Mouse (Mus musculus): Measurements from ENCODE around the gene Trmt1l. TPM values are rescaled to one million over a fixed set of nuclear protein-coding genes. Genes with fewer than 3 reads are reported as not detected.

Trmt1l gene
- total RNA-seq, 4 experiments from 2014 or later = 27.5 to 29.1 (median 28.5) TPM

DNA sequence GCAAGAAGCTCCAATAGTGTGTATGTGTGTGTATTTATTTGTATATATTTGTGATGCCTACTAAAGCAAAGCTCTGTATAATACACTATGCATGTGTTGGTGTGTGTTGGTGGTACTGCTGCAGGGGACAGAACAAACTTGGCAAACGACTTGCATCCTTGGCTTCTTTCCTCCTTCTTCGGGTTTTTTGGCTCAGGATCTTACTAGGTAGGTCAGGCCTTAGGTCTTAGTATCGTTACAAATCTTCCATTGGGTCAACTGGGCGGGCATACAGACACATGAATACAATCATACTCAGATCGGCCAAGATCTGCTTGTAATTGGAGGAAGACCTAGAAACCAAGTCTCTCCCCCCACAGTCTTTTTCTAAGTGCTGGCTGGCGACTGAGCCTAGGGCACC is 66.4 kb downstream of the Trmt1l start:
- no peak for DNase-seq (ENCODE audit: low spot score in 2 of 2)

DNA sequence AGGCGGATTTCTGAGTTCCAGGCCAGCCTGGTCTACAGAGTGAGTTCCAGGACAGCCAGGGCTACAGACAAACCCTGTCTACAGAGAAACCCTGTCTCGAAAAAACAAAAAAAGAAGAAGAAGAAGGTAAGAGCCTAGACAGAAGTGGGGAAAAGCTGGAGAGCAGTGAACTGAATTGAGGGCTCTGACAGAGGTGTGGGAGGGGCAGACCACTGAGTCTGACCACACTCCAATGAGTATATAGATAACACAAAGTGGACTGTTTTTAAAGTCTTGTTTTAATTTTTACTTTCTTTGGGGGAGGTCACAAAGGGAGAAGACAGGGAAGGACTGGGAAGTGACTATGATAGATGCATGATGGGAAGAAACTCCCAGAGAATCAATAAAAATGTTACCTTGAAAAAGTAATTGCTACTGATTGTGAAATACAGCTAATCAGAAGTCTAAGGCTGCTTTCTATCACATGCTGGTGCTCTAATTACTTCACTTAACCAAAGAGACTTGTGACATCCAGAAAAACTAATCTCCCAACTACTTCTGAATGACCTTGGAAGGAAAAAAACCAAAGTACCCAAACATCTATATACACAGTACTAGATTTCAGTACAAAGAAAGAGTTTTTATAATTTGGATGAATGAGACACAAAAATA is 67.4 kb downstream of the Trmt1l start:
- DNase-seq (ENCODE audit: low spot score in 2 of 2) = no peak

DNA sequence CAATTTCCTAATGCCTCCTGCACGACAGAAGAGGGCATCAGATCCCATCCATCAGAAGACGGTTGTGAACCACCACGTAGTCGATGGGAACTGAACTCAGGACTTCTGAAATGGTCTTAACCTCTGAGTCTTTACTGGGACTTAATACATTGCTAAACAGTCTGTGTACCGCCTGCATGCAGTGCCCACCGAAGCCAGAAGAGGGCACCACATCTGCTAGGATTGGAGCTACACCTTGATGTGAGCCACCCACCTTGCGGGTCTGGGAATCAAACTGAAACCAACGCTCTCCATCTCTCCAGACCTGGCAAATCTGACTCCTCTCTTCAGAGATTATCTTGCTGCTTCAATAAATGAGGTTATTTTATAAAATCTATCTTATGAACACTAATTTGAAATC is 68.7 kb downstream of the Trmt1l start:
- DNase-seq (ENCODE audit: low spot score in 2 of 2) = no peak

GRCm38 (mm10) chr1:151497942-151498341 is 69.6 kb downstream of the Trmt1l start:
- DNase-seq (ENCODE audit: low spot score in 2 of 2) = no peak

DNA sequence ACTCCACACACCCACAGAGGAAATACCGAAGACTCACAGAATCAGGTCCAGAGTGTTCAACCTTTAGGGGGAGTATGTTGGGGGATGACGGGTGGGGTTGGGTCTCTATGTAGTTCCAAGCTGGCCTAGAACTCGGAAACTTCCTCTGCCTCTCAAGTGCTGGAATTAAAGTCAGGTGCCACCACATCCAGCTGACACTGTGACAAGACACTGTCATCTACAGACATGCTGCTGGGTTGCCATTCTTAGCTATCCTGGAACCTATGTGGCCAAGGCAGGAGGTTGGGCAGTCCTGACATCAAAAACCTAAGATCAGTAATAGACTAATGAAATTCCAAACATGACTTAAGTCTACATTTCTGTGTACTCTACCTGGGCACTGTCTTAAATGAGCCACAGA is 70.0 kb downstream of the Trmt1l start:
- no peak for DNase-seq (ENCODE audit: low spot score in 2 of 2)

DNA sequence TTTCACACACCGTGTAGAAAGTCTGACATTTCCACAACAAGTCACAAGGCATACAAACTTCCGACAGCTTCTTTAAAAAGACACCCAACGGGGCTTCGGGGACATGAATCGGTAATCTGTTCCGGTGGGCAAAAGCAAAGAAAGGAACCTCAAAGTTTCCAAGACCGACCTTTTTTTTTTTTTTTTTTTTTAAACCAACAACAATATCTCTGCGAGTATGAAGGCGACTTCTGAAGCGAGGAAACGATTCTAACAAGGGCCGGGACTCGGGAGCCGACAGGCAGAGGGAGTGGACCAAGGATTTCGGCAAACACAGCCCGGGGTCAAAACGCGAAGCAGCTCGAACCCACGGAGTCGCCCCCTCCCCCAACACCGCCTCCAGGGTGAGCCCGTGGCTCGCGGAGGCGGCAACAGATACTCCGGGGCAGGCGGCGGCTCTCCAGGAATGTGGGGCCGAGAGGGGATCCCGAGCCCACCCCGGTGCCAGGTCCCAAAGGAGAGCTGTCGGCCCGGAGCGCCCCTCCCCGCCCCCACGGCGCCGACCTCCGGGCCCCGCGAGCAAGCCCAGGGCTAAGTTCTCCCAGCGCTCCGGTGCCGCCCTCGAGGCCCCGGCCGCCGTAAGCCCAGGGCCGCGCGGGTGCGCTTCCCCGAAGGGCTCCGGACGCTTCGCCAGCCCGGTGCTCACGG is 71.6 kb downstream of the Trmt1l start:
- peak; percentile 17 to 33 for DNase-seq (ENCODE audit: low spot score in 2 of 2)

DNA sequence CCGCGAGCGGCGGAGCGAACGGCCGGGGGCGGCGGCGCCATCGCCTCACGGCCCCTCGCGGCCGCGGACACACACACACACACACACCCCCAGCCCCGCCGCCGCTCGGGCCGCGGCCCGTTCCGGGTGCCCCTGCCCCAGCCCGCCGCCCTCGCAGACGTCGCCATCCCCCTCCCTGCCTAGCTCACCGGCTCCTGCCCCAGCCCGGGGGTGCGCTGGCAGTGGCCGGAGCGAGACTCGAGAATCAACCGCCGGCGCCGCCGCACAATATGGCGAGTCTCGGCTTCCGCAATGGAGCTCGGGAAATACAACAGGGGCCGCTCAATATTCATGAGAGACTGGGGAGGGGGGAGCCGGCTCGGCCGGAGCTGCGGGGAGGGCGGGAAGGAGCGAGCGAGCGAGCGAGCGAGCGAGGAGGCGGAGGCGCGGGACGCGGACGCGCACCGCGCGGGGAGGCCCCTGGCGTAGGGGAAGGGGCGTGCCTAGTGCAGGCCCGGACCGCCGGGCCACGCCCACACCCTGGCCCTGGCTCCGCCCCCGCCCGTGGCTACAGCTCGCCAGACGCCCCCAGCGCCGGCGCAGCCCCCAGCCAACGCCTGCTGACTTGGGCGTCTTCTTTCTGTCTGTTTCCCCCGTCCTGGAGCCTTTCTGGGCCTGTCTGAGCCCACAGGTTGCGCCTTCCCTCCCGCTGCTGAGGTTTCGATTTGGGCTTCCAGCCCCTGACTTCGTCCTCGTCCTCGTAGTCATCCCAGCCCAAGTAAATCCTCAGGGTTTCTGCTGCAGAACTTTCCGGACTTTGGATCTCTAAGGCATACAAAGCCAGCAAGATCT is 72.4 kb downstream of the Trmt1l start, which contains the start of gene Rnf2:
TSS of gene Rnf2 (minus strand) at position 425 of the 831 bp plus-strand sequence.
- DNase-seq (ENCODE audit: low spot score in 2 of 2) = peak; percentile 72 to 88

Small RNA genes lying within 50 kb of the gene (microRNA-seq; reads per million reads assigned to microRNA genes)
- 0.22 to 2.7 reads per million in 2 experiments for gene Mir7682

Other genes with a start within 250 kb of the Trmt1l start
- gene Gm47985, start 246.0 kb upstream of the Trmt1l start, total RNA-seq (2022) = not detected
- not detected for gene Gm8947, start 236.2 kb upstream of the Trmt1l start, total RNA-seq (2022)
- not detected for gene Gm47995, start 230.1 kb upstream of the Trmt1l start, total RNA-seq (2022)
- gene 3110040M04Rik, start 224.4 kb upstream of the Trmt1l start, total RNA-seq (2022) = not detected
- not detected for gene Gm47996, start 218.4 kb upstream of the Trmt1l start, total RNA-seq (2022)
- gene Ivns1abp, start 84.1 kb upstream of the Trmt1l start, total RNA-seq (2022) = 100 to 1,000 TPM; 130 to 147 (median 140) TPM
- 10 to 100 TPM; 12.2 to 17.1 (median 13.4) TPM for gene Swt1, start 87 bp upstream of the Trmt1l start, total RNA-seq (2022)
- gene Rnf2, start 72.4 kb downstream of the Trmt1l start, total RNA-seq (2022) = 10 to 100 TPM; 27.0 to 32.2 (median 29.9) TPM
- 1 to 10 TPM; 1.5 to 3.0 (median 2.7) TPM for gene Fam129a, start 142.6 kb downstream of the Trmt1l start, total RNA-seq (2022)